Mouse (Mus musculus): ENCODE results near the gene Macrod2. TPM values are rescaled to one million over a fixed set of nuclear protein-coding genes. Genes with fewer than 3 reads are reported as not detected.

The Macrod2 gene
- polyA plus RNA-seq, 1 experiment from 2014 or later = 22.7 TPM

- DNase-seq (ENCODE audit: low spot score) = no peak
- TF ChIP-seq CTCF (IDR thresholded peaks at IDR 0.05) = no peak
- no peak for TF ChIP-seq EP300 (IDR thresholded peaks at IDR 0.05)
- no peak overlapping the region for H3K9ac ChIP-seq (replicated peaks; ENCODE audit: low read depth)
- H3K4me3 ChIP-seq (ENCODE audit: low read depth, low read length) = no peak overlapping the region
- no peaks in the 10 kb centered on the region for H3K36me3 ChIP-seq (ENCODE audit: insufficient read depth, low read length)
- no peaks in the 10 kb centered on the region for H3K4me1 ChIP-seq (ENCODE audit: insufficient read depth, low read depth, low read length)
- H3K27ac ChIP-seq (ENCODE audit: low read length) = no peak overlapping the region
- no peaks in the 10 kb centered on the region for H3K27me3 ChIP-seq (replicated peaks; ENCODE audit: insufficient read depth, low read length)
- WGBS = 78% methylated on average over 2 of the region's 2 CpGs
- H3K9me3 ChIP-seq (ENCODE audit: low read length) = no peaks in the 10 kb centered on the region
- ATAC-seq = no peak
- H3K4me2 ChIP-seq (replicated peaks; ENCODE audit: low read depth, low read length) = no peak overlapping the region
These were observed 817.2 kb downstream of the Macrod2 start for GRCm38 (mm10) chr2:141212291-141212690.

DNA sequence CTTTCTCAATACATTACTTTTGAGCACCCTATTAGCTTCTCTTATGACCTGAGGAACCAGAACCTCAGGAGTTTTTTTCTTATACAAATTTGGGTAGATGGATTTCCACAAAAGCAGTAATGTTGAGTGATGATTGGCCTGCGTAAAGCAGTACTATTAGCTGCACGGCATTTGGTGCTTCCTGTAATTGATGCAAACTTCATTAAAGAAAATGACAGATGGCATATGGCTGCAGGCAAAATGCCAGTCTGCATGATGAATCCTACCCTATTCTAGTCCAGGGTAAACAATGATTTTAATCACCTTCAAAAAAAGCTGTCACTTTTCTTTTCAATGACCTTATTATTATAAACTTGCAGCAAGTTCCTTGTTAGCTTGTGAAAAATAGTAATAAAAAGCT, 822.4 kb downstream of the Macrod2 start:
- DNase-seq (ENCODE audit: low spot score) = no peak
- Histone ChIP-seq H3K4me1 (ENCODE audit: insufficient read depth, low read depth, low read length) (no peaks in the 10 kb centered on the region), H3K9me3 (ENCODE audit: low read length) (no peaks in the 10 kb centered on the region), H3K4me2 (replicated peaks; ENCODE audit: low read depth, low read length) (no peak overlapping the region), H3K27me3 (replicated peaks; ENCODE audit: insufficient read depth, low read length) (no peaks in the 10 kb centered on the region), H3K36me3 (ENCODE audit: insufficient read depth, low read length) (no peaks in the 10 kb centered on the region), H3K9ac (replicated peaks; ENCODE audit: low read depth) (no peak overlapping the region), H3K27ac (ENCODE audit: low read length) (no peak overlapping the region), H3K4me3 (ENCODE audit: low read depth, low read length) (no peak overlapping the region)
- 53% methylated on average over 2 of the region's 2 CpGs for WGBS
- no peak for TF ChIP-seq EP300 (IDR thresholded peaks at IDR 0.05)
- TF ChIP-seq CTCF (IDR thresholded peaks at IDR 0.05) = no peak
- ATAC-seq = no peak

- H3K4me2 ChIP-seq (replicated peaks; ENCODE audit: low read depth, low read length) = no peak overlapping the region
- WGBS = 78% methylated on average over 3 of the region's 3 CpGs
- no peaks in the 10 kb centered on the region for H3K36me3 ChIP-seq (ENCODE audit: insufficient read depth, low read length)
- no peak for TF ChIP-seq CTCF (IDR thresholded peaks at IDR 0.05)
- no peak overlapping the region for H3K9ac ChIP-seq (replicated peaks; ENCODE audit: low read depth)
- no peak for ATAC-seq
- no peak overlapping the region for H3K4me3 ChIP-seq (ENCODE audit: low read depth, low read length)
- H3K27ac ChIP-seq (ENCODE audit: low read length) = no peak overlapping the region
- H3K9me3 ChIP-seq (ENCODE audit: low read length) = no peaks in the 10 kb centered on the region
- H3K4me1 ChIP-seq (ENCODE audit: insufficient read depth, low read depth, low read length) = no peaks in the 10 kb centered on the region
- DNase-seq (ENCODE audit: low spot score) = no peak
- no peaks in the 10 kb centered on the region for H3K27me3 ChIP-seq (replicated peaks; ENCODE audit: insufficient read depth, low read length)
These were observed 822.8 kb downstream of the Macrod2 start for GRCm38 (mm10) chr2:141217925-141218324.

DNA sequence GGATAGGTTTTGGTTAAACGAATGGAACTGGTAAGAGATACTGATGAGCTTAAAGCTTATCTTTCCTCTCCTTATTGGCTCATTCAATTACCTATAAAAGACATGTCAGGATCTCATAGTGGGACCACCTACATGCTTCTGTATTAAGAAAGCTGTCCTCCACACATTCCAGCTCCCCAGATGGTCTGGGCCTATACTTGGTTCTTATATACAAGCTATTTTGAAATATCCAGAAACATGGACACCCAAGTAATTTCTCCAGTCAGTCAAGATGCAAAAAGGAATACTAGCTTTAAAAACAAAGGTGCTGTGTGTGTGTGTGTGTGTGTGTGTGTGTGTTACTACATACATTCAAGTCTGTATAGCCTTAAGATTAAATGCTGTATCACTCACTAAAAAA, 833.7 kb downstream of the Macrod2 start:
- Histone ChIP-seq H3K27ac (ENCODE audit: low read length) (no peak overlapping the region), H3K4me1 (ENCODE audit: insufficient read depth, low read depth, low read length) (no peaks in the 10 kb centered on the region), H3K27me3 (replicated peaks; ENCODE audit: insufficient read depth, low read length) (no peaks in the 10 kb centered on the region), H3K9me3 (ENCODE audit: low read length) (no peaks in the 10 kb centered on the region), H3K4me3 (ENCODE audit: low read depth, low read length) (no peak overlapping the region), H3K36me3 (ENCODE audit: insufficient read depth, low read length) (no peaks in the 10 kb centered on the region), H3K9ac (replicated peaks; ENCODE audit: low read depth) (no peak overlapping the region), H3K4me2 (replicated peaks; ENCODE audit: low read depth, low read length) (no peak overlapping the region)
- no peak for DNase-seq (ENCODE audit: low spot score)
- TF ChIP-seq EP300 (IDR thresholded peaks at IDR 0.05) = no peak
- WGBS = 74% methylated on average over 1 of the region's 1 CpGs
- ATAC-seq = no peak

DNA sequence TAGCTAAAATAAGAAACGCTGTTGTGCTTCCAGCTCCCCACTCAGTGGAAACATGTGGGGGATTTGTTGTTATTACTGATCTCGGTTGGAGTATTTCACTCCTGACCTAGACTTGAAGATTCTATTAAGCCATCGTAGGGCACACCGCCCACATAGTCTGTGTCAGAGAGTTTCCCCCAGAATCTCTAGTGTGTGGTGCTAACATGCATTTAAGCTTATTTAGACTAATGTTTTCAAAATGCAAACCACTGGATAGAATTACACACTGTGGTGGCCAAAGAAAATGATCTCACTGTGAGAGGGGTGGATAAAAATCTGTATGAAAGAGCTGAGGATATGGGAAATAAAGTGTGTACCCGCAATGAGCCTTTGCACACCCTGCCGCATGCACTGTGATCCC, 834.7 kb downstream of the Macrod2 start:
- Histone ChIP-seq H3K27me3 (replicated peaks; ENCODE audit: insufficient read depth, low read length) (no peaks in the 10 kb centered on the region), H3K36me3 (ENCODE audit: insufficient read depth, low read length) (no peaks in the 10 kb centered on the region), H3K27ac (ENCODE audit: low read length) (no peak overlapping the region), H3K9me3 (ENCODE audit: low read length) (no peaks in the 10 kb centered on the region), H3K9ac (replicated peaks; ENCODE audit: low read depth) (no peak overlapping the region), H3K4me3 (ENCODE audit: low read depth, low read length) (no peak overlapping the region), H3K4me2 (replicated peaks; ENCODE audit: low read depth, low read length) (no peak overlapping the region), H3K4me1 (ENCODE audit: insufficient read depth, low read depth, low read length) (no peaks in the 10 kb centered on the region)
- no peak for ATAC-seq
- no peak for DNase-seq (ENCODE audit: low spot score)
- no peak for TF ChIP-seq EP300 (IDR thresholded peaks at IDR 0.05)
- WGBS = 71% methylated on average over 6 of the region's 6 CpGs

GRCm38 (mm10) chr2:141231011-141231668, 836.0 kb downstream of the Macrod2 start:
- DNase-seq (ENCODE audit: low spot score) (no peak), ATAC-seq (no peak)
- TF ChIP-seq CTCF (IDR thresholded peaks at IDR 0.05) = no peak
- no peak for TF ChIP-seq EP300 (IDR thresholded peaks at IDR 0.05)
- 26% methylated on average over 16 of the region's 16 CpGs for WGBS
- no peak overlapping the region for H3K9ac ChIP-seq (replicated peaks; ENCODE audit: low read depth)
- no peak overlapping the region for H3K4me2 ChIP-seq (replicated peaks; ENCODE audit: low read depth, low read length)
- H3K27me3 ChIP-seq (replicated peaks; ENCODE audit: insufficient read depth, low read length) = no peaks in the 10 kb centered on the region
- H3K4me1 ChIP-seq (ENCODE audit: insufficient read depth, low read depth, low read length) = no peaks in the 10 kb centered on the region
- no peaks in the 10 kb centered on the region for H3K9me3 ChIP-seq (ENCODE audit: low read length)
- H3K36me3 ChIP-seq (ENCODE audit: insufficient read depth, low read length) = no peaks in the 10 kb centered on the region
- no peak overlapping the region for H3K27ac ChIP-seq (ENCODE audit: low read length)
- H3K4me3 ChIP-seq (ENCODE audit: low read depth, low read length) = no peak overlapping the region

DNA sequence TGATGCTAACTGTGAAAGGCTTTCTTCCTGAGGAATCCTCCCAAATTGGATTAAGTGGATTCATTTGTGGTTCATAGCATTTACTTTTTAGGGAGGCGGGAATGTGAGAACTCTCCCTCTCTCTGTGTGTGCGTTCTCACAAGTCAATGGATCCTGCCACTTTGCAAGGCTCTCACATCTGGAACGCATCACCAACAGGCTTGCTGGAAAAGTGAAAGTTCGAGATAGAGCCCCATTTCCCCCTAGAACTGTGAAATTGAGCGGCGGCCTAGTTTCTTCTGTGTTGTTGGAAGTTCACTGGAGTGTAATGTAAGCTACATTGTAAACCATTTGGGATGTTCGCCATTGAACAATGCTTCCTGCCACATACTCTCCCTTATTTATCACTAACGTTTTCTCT, 839.2 kb downstream of the Macrod2 start:
- TF ChIP-seq CTCF (IDR thresholded peaks at IDR 0.05) (no peak), EP300 (IDR thresholded peaks at IDR 0.05) (no peak)
- no peak overlapping the region for H3K27ac ChIP-seq (ENCODE audit: low read length)
- ATAC-seq (no peak), DNase-seq (ENCODE audit: low spot score) (no peak)
- no peak overlapping the region for H3K9ac ChIP-seq (replicated peaks; ENCODE audit: low read depth)
- 61% methylated on average over 8 of the region's 8 CpGs for WGBS
- no peaks in the 10 kb centered on the region for H3K27me3 ChIP-seq (replicated peaks; ENCODE audit: insufficient read depth, low read length)
- no peak overlapping the region for H3K4me2 ChIP-seq (replicated peaks; ENCODE audit: low read depth, low read length)
- H3K9me3 ChIP-seq (ENCODE audit: low read length) = no peaks in the 10 kb centered on the region
- no peaks in the 10 kb centered on the region for H3K36me3 ChIP-seq (ENCODE audit: insufficient read depth, low read length)
- H3K4me1 ChIP-seq (ENCODE audit: insufficient read depth, low read depth, low read length) = no peaks in the 10 kb centered on the region
- no peak overlapping the region for H3K4me3 ChIP-seq (ENCODE audit: low read depth, low read length)

Measured in lung, postnatal 0 days (tissue).